Mouse (Mus musculus): ENCODE measurements around the gene Gm7697. TPM values are rescaled to one million over a fixed set of nuclear protein-coding genes. Genes with fewer than 3 reads are reported as not detected.

Gm7697 gene
- 0.18 TPM for polyA plus RNA-seq (2015; fragmentation: Illumina TruSeq; extraction: RNeasy Lipid Tissue Mini Kit (QIAGEN cat#74804); ENCODE audit: low read depth, low replicate concordance)

GRCm38 (mm10) chr8:69522876-69523275 lies at the start of gene Gm7697:
TSS of gene Gm7697 (minus strand) at chr8:69522976.

GRCm38 (mm10) chr8:69453465-69453864 lies 69.3 kb downstream of the Gm7697 start, which contains the start of gene Gm9495:
TSS of gene Gm9495 (minus strand) at chr8:69453565.

Other genes starting within 250 kb of the Gm7697 start
- not detected for gene Gm9495, start 69.4 kb downstream of the Gm7697 start, polyA plus RNA-seq (2015; fragmentation: Illumina TruSeq; extraction: RNeasy Lipid Tissue Mini Kit (QIAGEN cat#74804); ENCODE audit: low read depth, low replicate concordance)
- 20.2 TPM for gene Zfp868, start 102.6 kb upstream of the Gm7697 start, polyA plus RNA-seq (2015; fragmentation: Illumina TruSeq; extraction: RNeasy Lipid Tissue Mini Kit (QIAGEN cat#74804); ENCODE audit: low read depth, low replicate concordance)
- gene Zfp964, start 131.5 kb upstream of the Gm7697 start, polyA plus RNA-seq (2015; fragmentation: Illumina TruSeq; extraction: RNeasy Lipid Tissue Mini Kit (QIAGEN cat#74804); ENCODE audit: low read depth, low replicate concordance), result 4.7 TPM
- gene Zfp869, start 187.7 kb upstream of the Gm7697 start, polyA plus RNA-seq (2015; fragmentation: Illumina TruSeq; extraction: RNeasy Lipid Tissue Mini Kit (QIAGEN cat#74804); ENCODE audit: low read depth, low replicate concordance), result 26.2 TPM
- gene Zfp963, start 227.0 kb upstream of the Gm7697 start, polyA plus RNA-seq (2015; fragmentation: Illumina TruSeq; extraction: RNeasy Lipid Tissue Mini Kit (QIAGEN cat#74804); ENCODE audit: low read depth, low replicate concordance), result 4.8 TPM